Mouse (Mus musculus): ENCODE measurements around the gene Tmem14a. TPM values are rescaled to one million over a fixed set of nuclear protein-coding genes. Genes with fewer than 3 reads are reported as not detected.
A peak's percentile ranks its signal among the peaks of the same experiment; 100 is the strongest.
"Not testable (repeated sequence)": the region's sequence is repeated elsewhere in the genome, so short reads cannot be mapped to it uniquely, and the experiment has no call there.

The Tmem14a gene
- polyA plus RNA-seq, 1 experiment from 2014 or later = 13.5 TPM

- Histone ChIP-seq H3K4me2 (ENCODE audit: low read depth, low read length) (no peak overlapping the region), H3K9ac (ENCODE audit: low read length) (no peak overlapping the region), H3K36me3 (ENCODE audit: control insufficient read depth, insufficient read depth, low read length) (no peaks in the 10 kb centered on the region), H3K4me3 (replicated peaks; ENCODE audit: low read length) (no peak overlapping the region), H3K27me3 (ENCODE audit: control insufficient read depth, insufficient read depth, low read length) (no peaks in the 10 kb centered on the region), H3K4me1 (ENCODE audit: control insufficient read depth, insufficient read depth, low read length) (no peaks in the 10 kb centered on the region), H3K9me3 (replicated peaks; ENCODE audit: control insufficient read depth, low read length) (no peaks in the 10 kb centered on the region), H3K27ac (ENCODE audit: low read length) (no peak overlapping the region)
- no peak for ATAC-seq (ENCODE audit: insufficient read depth, low FRiP score)
- 88% methylated on average over 5 of the region's 5 CpGs for WGBS
Measured at GRCm38 (mm10) chr1:21262401-21262800, 44.0 kb downstream of the Tmem14a start.

- Histone ChIP-seq H3K4me3 (replicated peaks; ENCODE audit: low read length) (no peak overlapping the region), H3K9ac (ENCODE audit: low read length) (no peak overlapping the region), H3K27me3 (ENCODE audit: control insufficient read depth, insufficient read depth, low read length) (no peaks in the 10 kb centered on the region), H3K36me3 (ENCODE audit: control insufficient read depth, insufficient read depth, low read length) (no peaks in the 10 kb centered on the region), H3K9me3 (replicated peaks; ENCODE audit: control insufficient read depth, low read length) (no peaks in the 10 kb centered on the region), H3K4me1 (ENCODE audit: control insufficient read depth, insufficient read depth, low read length) (no peaks in the 10 kb centered on the region), H3K4me2 (ENCODE audit: low read depth, low read length) (no peak overlapping the region), H3K27ac (ENCODE audit: low read length) (no peak overlapping the region)
- no peak for ATAC-seq (ENCODE audit: insufficient read depth, low FRiP score)
- WGBS = 78% methylated on average over 4 of the region's 4 CpGs
Measured at GRCm38 (mm10) chr1:21263986-21264385, 45.6 kb downstream of the Tmem14a start.

- H3K9ac ChIP-seq (ENCODE audit: low read length) = no peak overlapping the region
Measured at GRCm38 (mm10) chr1:21264747-21265146, 46.4 kb downstream of the Tmem14a start.

DNA sequence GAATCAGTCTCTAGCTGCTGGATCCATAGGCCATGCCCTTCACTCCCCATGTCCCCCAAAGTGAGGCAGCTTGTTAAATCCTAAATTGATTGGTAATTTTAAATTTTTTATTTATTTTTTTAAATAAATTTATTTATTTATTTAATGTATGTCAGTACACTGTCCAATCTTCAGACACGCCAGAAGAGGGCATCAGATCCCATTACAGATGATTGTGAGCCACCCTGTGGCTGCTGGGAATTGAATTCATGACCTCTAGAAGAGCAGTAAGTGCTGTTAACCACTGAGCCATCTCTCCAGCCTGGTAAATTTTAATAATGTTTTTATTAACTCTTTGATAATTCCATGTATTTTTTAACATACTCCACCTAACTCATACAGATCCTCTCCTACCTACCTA, 48.4 kb downstream of the Tmem14a start:
- H3K4me3 ChIP-seq (replicated peaks; ENCODE audit: low read length) = no peak overlapping the region
- H3K4me1 ChIP-seq (ENCODE audit: control insufficient read depth, insufficient read depth, low read length) = no peaks in the 10 kb centered on the region
- H3K27ac ChIP-seq (ENCODE audit: low read length) = no peak overlapping the region
- 84% methylated on average over 1 of the region's 1 CpGs for WGBS
- no peaks in the 10 kb centered on the region for H3K9me3 ChIP-seq (replicated peaks; ENCODE audit: control insufficient read depth, low read length)
- no peak overlapping the region for H3K4me2 ChIP-seq (ENCODE audit: low read depth, low read length)
- no peak for ATAC-seq (ENCODE audit: insufficient read depth, low FRiP score)
- no peaks in the 10 kb centered on the region for H3K27me3 ChIP-seq (ENCODE audit: control insufficient read depth, insufficient read depth, low read length)
- H3K36me3 ChIP-seq (ENCODE audit: control insufficient read depth, insufficient read depth, low read length) = no peaks in the 10 kb centered on the region
- H3K9ac ChIP-seq (ENCODE audit: low read length) = no peak overlapping the region

More at GRCm38 (mm10) chr1:21264747-21265146, 46.4 kb downstream of the Tmem14a start:
- H3K36me3 ChIP-seq (ENCODE audit: control insufficient read depth, insufficient read depth, low read length) = no peaks in the 10 kb centered on the region
- H3K4me3 ChIP-seq (replicated peaks; ENCODE audit: low read length) = no peak overlapping the region
- no peaks in the 10 kb centered on the region for H3K4me1 ChIP-seq (ENCODE audit: control insufficient read depth, insufficient read depth, low read length)
- no peaks in the 10 kb centered on the region for H3K9me3 ChIP-seq (replicated peaks; ENCODE audit: control insufficient read depth, low read length)
- no peak for ATAC-seq (ENCODE audit: insufficient read depth, low FRiP score)
- H3K27me3 ChIP-seq (ENCODE audit: control insufficient read depth, insufficient read depth, low read length) = no peaks in the 10 kb centered on the region
- no peak overlapping the region for H3K4me2 ChIP-seq (ENCODE audit: low read depth, low read length)
- 76% methylated on average over 8 of the region's 8 CpGs for WGBS
- H3K27ac ChIP-seq (ENCODE audit: low read length) = no peak overlapping the region

DNA sequence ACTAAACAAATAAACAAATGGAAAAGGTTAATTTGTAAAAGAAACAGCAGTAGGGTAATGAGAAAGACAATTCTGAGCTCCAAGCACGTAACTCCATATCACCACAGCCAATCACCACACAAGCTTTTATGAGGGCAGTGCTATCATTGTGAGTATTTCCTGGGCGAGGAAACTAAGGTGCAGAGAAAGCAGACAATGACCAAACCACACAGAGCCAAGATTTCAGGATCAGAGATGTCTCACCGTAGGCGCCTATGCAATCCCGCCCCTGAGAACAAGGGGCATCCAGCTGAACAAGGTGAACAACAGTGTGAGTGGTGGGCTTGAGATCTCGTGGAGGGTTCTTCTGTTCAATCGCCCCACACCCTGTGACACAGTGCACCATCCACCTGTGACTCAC, 49.1 kb downstream of the Tmem14a start:
- not testable (repeated sequence) for H3K36me3 ChIP-seq (ENCODE audit: control insufficient read depth, insufficient read depth, low read length); H3K4me1 ChIP-seq (ENCODE audit: control insufficient read depth, insufficient read depth, low read length); H3K27me3 ChIP-seq (ENCODE audit: control insufficient read depth, insufficient read depth, low read length); H3K9me3 ChIP-seq (replicated peaks; ENCODE audit: control insufficient read depth, low read length); H3K4me3 ChIP-seq (replicated peaks; ENCODE audit: low read length); H3K9ac ChIP-seq (ENCODE audit: low read length); H3K27ac ChIP-seq (ENCODE audit: low read length); H3K4me2 ChIP-seq (ENCODE audit: low read depth, low read length); ATAC-seq (ENCODE audit: insufficient read depth, low FRiP score)
- WGBS = 84% methylated on average over 6 of the region's 7 CpGs

DNA sequence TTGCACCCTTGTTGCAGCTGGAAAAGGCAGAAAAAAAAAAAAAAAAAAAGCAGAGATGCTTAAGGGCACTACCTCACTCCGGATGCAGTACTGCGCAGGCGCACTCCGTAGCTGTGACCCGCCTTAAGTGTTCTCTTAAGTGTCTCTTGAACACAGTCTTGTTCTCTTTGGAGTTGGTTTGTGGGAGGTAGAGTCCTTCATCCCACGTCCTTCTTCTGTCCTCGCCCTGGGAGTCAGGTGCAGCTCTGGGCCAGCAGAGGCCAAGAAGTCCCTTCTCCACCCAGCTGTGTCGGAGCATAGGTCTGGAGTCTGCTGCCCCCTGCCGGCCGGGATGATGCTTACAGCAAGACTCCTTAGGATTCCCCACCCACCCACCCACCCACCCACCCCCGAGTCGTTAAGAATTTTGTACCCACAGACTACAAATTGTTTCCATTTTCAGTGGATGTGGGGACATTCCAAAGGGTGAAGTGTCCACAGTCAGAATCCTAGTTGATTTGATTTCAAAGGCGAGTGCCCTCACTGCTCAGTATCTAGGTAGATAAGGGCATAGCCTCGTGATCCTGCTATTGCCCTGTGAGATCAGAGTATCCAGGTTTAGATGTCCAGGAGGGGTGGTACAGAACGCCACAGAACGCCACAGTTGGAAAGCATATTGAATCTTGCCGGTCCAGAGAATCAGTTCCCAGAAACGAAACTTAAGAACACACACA, 53.1 kb downstream of the Tmem14a start:
- H3K4me3 ChIP-seq (replicated peaks; ENCODE audit: low read length) = peak overlapping the region; percentile 43
- no peaks in the 10 kb centered on the region for H3K4me1 ChIP-seq (ENCODE audit: control insufficient read depth, insufficient read depth, low read length)
- no peaks in the 10 kb centered on the region for H3K9me3 ChIP-seq (replicated peaks; ENCODE audit: control insufficient read depth, low read length)
- H3K4me2 ChIP-seq (ENCODE audit: low read depth, low read length) = peak overlapping the region; percentile 67
- peak overlapping the region; percentile 62 for H3K9ac ChIP-seq (ENCODE audit: low read length)
- no peaks in the 10 kb centered on the region for H3K27me3 ChIP-seq (ENCODE audit: control insufficient read depth, insufficient read depth, low read length)
- peak; percentile 57; the same call in 1 of the 2 replicates for ATAC-seq (ENCODE audit: insufficient read depth, low FRiP score)
- 19% methylated on average over 18 of the region's 18 CpGs for WGBS
- no peaks in the 10 kb centered on the region for H3K36me3 ChIP-seq (ENCODE audit: control insufficient read depth, insufficient read depth, low read length)
- H3K27ac ChIP-seq (ENCODE audit: low read length) = no peak overlapping the region

DNA sequence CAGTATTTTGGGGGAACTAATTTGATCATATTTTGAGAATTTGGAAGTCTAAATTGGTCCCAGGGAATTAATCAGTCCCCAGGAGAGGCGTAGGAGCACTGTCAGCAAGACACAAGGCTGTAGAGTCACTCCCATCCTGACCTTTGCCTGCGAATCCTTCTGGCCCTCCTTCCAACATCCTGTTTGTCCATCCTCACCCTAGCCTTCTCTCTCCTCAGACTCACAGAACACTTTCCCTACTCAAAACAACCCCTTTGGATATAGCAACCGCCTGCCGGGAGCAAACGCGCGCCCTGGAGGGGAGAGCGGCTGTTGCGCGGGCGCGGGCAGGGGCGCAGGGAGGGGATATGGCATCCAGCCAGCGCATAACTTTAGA, 53.7 kb downstream of the Tmem14a start:
- H3K4me3 ChIP-seq (replicated peaks; ENCODE audit: low read length) = peak overlapping the region; percentile 43
- H3K27me3 ChIP-seq (ENCODE audit: control insufficient read depth, insufficient read depth, low read length) = no peaks in the 10 kb centered on the region
- peak overlapping the region; percentile 67 for H3K4me2 ChIP-seq (ENCODE audit: low read depth, low read length)
- H3K9ac ChIP-seq (ENCODE audit: low read length) = peak overlapping the region; percentile 62
- H3K9me3 ChIP-seq (replicated peaks; ENCODE audit: control insufficient read depth, low read length) = no peaks in the 10 kb centered on the region
- no peaks in the 10 kb centered on the region for H3K36me3 ChIP-seq (ENCODE audit: control insufficient read depth, insufficient read depth, low read length)
- no peak overlapping the region; the same call in 1 of the 2 replicates for H3K27ac ChIP-seq (ENCODE audit: low read length)
- H3K4me1 ChIP-seq (ENCODE audit: control insufficient read depth, insufficient read depth, low read length) = no peaks in the 10 kb centered on the region
- ATAC-seq (ENCODE audit: insufficient read depth, low FRiP score) = no peak
- WGBS = 17% methylated on average over 14 of the region's 14 CpGs

- no peaks in the 10 kb centered on the region for H3K9me3 ChIP-seq (replicated peaks; ENCODE audit: control insufficient read depth, low read length)
- no peak for ATAC-seq (ENCODE audit: insufficient read depth, low FRiP score)
- no peak overlapping the region for H3K9ac ChIP-seq (ENCODE audit: low read length)
- no peaks in the 10 kb centered on the region for H3K36me3 ChIP-seq (ENCODE audit: control insufficient read depth, insufficient read depth, low read length)
- no peak overlapping the region for H3K4me2 ChIP-seq (ENCODE audit: low read depth, low read length)
- 91% methylated on average over 6 of the region's 6 CpGs for WGBS
- H3K4me1 ChIP-seq (ENCODE audit: control insufficient read depth, insufficient read depth, low read length) = no peaks in the 10 kb centered on the region
- no peaks in the 10 kb centered on the region for H3K27me3 ChIP-seq (ENCODE audit: control insufficient read depth, insufficient read depth, low read length)
- H3K4me3 ChIP-seq (replicated peaks; ENCODE audit: low read length) = no peak overlapping the region
- no peak overlapping the region for H3K27ac ChIP-seq (ENCODE audit: low read length)
Measured at GRCm38 (mm10) chr1:21273091-21273490, 54.7 kb downstream of the Tmem14a start.

DNA sequence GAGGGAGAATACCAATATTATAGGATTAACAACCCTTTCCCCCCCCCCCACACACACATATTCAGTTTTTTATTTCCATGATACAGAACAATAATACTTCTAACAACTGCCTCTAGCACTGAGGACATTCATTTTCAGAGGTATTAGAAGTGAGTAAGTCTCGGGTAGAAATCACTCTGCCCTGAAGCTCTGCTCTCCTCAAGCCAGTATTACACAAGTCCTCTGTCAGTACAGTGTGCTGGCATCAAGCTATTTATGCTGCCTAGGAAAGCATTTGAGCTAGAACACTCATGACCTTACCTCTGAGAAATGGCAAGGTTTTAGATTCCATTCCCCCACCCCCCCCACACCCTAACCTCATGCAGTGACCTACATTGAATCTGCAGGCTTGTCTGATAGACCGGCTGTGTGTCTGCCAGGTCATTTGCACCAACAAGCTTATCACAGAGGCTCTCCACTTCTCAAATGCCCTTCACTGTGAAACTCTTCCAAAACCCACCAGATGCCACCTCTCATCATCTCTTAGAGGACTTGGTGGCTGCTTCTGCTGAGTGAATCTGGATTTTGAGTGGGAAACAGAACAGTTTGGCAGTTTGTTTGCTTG, 56.2 kb downstream of the Tmem14a start:
- no peak overlapping the region for H3K9ac ChIP-seq (ENCODE audit: low read length)
- H3K36me3 ChIP-seq (ENCODE audit: control insufficient read depth, insufficient read depth, low read length) = no peaks in the 10 kb centered on the region
- no peaks in the 10 kb centered on the region for H3K27me3 ChIP-seq (ENCODE audit: control insufficient read depth, insufficient read depth, low read length)
- H3K27ac ChIP-seq (ENCODE audit: low read length) = no peak overlapping the region
- WGBS = 60% methylated on average over 2 of the region's 2 CpGs
- no peak for ATAC-seq (ENCODE audit: insufficient read depth, low FRiP score)
- no peaks in the 10 kb centered on the region for H3K9me3 ChIP-seq (replicated peaks; ENCODE audit: control insufficient read depth, low read length)
- no peak overlapping the region for H3K4me2 ChIP-seq (ENCODE audit: low read depth, low read length)
- H3K4me3 ChIP-seq (replicated peaks; ENCODE audit: low read length) = no peak overlapping the region
- H3K4me1 ChIP-seq (ENCODE audit: control insufficient read depth, insufficient read depth, low read length) = no peaks in the 10 kb centered on the region

All from stomach, embryonic 16.5 days (tissue).